Mouse (Mus musculus) lung, postnatal 10 days (tissue): Measurements from ENCODE around the gene Pdzrn3.

Source experiments
- DNase-seq: peaks from one replicate; pipeline ENCODE4 v3.0.0; 2021

Gene Pdzrn3

DNA sequence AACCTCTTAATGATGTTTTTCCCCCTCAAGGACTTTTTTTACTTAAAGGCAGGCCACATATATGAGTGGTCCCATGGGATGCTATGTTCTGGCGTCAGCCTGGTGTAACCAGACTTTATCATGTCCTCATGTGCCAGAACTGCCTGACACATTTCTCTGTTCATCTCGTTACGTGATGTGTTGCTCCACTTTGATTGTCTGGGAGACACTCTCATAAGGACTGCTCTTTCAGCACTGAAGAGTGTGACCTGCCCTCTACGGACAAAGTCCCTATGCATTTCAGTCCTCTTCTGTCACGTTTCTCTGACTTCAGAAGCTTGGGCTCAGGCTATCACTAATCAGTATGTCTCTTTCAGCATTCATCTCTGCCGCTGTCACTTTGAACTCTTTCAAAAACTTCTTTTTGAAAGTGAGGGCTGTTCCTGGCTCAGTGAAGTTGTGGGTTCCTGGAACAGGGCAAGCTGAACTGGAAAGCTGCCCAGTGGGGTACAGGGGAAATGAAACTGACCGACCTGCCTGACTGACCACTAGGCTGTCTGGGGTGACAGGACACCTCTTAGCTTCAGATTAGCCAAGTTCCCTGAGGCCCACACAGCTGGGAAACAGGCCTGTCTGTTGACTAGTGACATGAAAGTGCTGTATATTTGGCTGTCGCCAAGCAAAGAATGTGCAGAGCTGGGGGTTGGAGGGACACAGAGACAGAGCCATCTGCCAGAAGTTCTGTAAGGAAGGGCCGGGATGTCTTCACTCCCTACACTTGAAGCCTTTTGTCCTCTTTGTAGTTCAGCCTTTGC lies 10.7 kb downstream of the Pdzrn3 start:
- DNase-seq: peak; percentile 78

GRCm38 (mm10) chr6:101365795-101366194 lies 11.9 kb downstream of the Pdzrn3 start:
- DNase-seq: no peak

DNA sequence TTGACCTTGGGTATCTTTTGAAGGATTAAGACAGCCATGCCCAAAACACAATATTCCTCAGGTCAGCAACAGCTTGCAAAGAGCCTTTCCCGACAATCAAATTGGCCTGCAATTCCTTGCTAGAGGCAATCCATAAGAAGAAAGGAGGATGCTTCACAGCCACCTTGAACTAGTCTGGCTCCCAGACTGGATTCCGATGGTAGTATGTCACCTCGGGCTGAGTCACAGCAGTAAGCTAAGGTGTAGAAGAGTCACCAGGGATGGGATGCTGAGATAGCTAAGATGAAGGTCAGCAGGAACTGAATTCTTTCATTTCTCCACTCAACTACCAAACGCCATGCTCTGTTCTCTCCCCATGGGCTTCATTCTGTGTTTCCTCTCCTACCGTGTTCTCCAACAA lies 13.8 kb downstream of the Pdzrn3 start:
- no peak for DNase-seq

- no peak for DNase-seq
These were observed 15.0 kb downstream of the Pdzrn3 start for GRCm38 (mm10) chr6:101362728-101363127.

- DNase-seq: no peak
These were observed 15.4 kb downstream of the Pdzrn3 start for GRCm38 (mm10) chr6:101362268-101362667.

GRCm38 (mm10) chr6:101360211-101360737 lies 17.4 kb downstream of the Pdzrn3 start:
- DNase-seq: peak; percentile 60

- peak; percentile 28 for DNase-seq
These were observed 18.1 kb downstream of the Pdzrn3 start for GRCm38 (mm10) chr6:101359646-101360045.

DNA sequence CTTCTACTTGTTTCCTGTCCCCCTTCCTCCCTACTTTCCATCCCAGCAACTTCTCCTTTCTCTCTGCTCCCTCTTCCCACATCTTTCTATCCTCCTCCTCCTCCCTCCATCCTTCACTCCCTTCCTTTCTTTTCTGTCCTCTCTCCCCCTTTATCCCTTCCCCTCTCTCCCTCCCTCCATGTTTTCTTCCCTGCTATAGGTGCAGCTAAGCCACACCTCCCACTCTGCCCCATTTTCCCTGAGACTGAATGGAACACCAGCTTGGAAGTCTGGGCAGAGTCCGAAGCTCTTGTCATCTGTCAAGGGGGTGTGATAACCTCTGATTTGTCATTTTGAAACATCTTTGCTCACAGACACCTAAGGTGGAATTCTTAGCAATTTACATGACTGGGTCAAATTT lies 22.8 kb downstream of the Pdzrn3 start:
- DNase-seq: no peak

DNA sequence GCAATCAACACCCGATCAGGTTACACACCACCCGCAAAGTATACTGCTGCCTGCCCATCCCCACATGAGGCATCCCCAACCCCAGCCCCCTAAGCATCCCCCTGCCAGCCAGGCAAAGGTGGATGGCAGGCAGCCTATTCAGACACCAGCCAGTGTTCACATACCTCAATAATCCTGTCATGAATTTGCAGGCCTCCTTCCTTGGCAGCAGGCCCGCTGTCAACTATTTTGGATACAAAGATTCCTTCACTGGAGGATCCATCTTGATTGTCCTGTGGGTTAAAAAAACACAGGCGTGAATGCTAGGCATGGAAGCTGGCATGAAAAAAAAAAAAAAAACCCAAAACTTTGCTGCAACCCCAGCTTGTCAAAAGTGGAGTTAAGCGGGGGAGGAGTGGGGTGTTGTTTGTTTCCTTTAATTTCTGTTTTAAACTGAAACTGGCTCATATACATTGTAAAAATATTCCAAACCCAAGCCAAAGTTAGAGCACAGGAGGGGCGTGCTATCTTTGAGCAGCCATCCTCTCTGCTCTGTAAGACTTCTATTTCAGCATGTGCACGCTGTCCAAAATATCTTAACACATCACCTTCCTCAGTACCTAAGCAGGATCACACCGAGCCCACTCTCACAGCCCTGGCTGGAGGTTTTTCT lies 23.3 kb downstream of the Pdzrn3 start:
- DNase-seq: no peak

GRCm38 (mm10) chr6:101353701-101354100 lies 24.0 kb downstream of the Pdzrn3 start:
- no peak for DNase-seq

DNA sequence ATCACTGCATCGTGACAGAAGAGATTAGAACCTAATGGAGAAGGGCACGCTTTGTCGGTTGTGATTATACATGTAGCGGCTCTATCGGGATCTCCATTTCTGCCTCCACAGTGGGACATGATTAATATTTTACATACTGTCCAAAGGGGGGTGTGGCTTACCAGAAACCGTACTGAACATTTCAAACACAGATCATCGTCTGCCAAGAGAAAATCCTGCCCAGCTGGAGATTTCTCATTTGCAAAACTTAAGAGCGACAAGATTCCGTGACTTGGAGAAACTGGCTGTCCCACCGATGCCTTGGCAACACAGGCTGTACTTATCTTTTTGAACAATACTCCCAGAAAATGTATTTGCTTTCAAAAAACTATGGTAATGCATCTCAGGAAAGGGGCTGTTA lies 25.1 kb downstream of the Pdzrn3 start:
- peak; percentile 60 for DNase-seq

DNA sequence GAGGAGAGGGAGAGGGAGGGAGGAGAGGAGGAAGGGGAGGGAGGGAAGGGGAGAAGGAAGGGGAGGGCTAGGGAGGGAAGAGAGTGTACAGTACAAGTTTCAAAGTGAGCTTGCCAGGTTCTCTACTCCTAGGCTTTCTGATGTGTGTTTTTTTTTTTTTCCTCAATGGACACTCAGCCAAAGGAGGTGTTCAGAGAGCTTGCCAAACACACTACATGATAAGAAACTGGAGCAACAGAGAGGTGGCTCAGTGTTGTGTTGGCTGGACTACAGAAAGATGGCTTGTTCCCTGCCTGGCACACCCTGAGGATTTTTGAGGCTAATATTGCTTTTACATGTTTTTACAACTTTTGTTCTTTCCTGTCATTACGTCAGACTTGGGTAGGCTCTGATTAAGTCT lies 26.6 kb downstream of the Pdzrn3 start:
- no peak for DNase-seq

- no peak for DNase-seq
These were observed 27.2 kb downstream of the Pdzrn3 start for GRCm38 (mm10) chr6:101350414-101350973.

DNA sequence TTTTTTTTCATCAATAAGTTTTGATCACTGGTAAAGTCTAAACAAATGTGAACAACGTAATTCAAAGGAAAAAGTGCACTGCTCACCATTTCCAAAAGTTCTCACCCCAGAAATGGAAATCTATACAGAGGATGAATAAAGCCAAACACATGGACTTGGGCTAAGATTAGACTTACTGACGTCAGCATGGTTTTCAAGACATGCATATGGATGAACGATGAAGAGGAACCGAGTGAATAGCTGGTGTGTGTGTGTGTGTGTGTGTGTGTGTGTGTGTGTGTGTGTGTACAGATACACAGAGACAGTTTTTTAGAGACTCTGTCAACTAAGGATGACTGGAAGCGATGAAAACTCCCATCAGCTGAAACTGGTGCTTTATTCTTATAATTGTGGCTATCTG lies 29.2 kb downstream of the Pdzrn3 start:
- DNase-seq: no peak

DNA sequence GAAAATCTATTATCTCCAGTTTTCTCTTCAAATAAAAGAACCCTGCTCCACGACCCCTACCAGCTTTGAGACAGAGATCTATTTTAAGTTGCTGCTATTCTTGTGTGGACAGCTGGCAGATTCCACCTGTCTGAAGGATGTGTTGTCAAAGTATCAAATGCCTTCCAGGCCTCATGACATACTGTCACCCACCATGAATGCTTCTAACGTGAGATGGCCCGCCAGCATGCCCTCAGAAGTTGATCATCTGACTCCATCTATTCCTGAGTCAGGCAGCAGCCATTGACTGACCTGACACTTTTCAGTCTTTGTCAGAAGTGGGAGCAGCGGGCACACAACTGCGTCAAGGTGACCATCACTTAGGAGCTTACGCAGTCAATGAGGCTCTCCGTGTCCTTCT lies 37.6 kb downstream of the Pdzrn3 start:
- no peak for DNase-seq

DNA sequence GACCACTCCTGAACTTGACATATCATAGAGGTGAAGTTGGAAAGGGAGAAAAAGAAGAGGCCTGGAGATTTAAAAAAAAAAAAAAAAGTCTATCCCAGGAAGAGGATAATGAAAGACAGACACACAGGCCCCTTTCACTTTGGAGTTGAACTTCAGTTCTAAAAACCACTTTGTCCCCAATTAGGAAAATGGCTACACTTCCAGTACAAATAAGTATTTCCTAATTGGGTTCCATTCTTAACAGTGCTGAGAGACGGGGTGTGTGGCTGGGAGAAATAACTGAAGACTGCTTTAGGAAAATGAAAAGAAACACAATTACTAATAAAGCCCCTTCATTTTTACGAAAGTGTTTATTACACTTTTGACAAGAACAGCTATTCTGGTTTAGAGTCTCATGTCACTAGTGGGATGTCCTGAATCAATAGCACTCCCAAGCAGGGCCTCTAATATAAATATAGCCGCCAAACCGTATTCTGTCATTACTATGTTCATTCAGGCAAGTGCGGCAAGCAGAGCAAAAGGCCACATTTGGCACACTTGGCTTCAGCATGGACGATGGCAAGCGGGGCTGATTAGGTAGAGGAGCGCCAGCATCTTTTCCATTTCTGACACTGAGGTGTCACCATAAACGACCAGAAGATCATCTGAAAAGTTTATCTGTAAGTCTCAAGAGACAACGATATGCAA lies 39.7 kb downstream of the Pdzrn3 start:
- DNase-seq: no peak

GRCm38 (mm10) chr6:101336660-101337059 lies 41.0 kb downstream of the Pdzrn3 start:
- DNase-seq: no peak

DNA sequence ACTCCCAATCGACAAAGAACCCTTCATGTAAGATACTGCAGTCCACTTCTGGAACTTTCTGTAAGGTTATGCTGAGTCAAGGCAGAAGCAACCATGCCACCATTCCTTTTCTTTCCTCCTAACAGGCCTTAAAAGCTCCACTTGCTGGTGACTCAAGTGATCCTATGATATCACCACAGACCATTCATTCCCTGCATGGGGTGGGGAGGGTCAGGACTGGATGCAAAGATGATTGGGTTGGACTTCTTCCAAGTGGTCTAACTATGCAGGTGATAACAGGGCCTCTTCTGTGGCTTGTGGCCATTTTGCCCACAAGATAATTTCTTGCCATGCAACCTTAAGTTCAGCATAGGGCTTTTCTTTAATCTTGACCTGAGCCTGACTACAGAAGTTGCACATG lies 42.0 kb downstream of the Pdzrn3 start:
- no peak for DNase-seq

DNA sequence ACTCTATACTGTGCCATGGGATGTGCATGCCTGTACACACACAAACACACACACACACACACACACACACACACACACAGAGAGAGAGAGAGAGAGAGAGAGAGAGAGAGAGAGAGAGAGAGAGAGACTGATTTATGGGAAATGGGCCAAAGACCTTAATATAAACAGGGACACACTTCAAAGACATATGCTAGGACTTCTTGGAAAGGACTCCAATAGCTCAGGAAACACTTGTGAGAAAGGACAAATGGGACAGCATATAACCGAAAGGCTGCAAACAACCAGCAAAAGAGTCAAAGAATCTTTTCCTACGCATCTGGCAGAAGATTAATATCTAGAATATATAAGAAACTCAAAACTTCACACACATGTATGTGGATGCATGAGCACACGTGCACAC lies 43.2 kb downstream of the Pdzrn3 start:
- no peak for DNase-seq

DNA sequence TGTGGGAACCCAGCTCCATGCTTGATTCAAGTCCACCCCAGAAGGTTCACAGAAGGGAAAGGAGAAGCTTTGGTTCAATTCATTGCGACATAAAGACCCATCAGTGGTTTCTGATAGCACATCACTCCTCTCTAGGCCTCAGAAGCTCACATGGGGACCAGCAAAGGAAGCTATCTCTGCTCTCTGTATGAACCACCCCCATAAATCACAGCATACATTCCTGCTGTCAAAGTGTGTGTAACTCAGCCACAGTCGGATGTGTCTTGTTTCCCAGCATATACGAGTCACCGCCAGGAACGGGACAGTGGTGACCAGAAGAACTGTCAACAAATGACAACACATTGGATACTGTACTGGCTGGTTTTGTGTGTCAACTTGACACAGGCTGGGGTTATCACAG lies 47.3 kb downstream of the Pdzrn3 start:
- peak; percentile 50 for DNase-seq

DNA sequence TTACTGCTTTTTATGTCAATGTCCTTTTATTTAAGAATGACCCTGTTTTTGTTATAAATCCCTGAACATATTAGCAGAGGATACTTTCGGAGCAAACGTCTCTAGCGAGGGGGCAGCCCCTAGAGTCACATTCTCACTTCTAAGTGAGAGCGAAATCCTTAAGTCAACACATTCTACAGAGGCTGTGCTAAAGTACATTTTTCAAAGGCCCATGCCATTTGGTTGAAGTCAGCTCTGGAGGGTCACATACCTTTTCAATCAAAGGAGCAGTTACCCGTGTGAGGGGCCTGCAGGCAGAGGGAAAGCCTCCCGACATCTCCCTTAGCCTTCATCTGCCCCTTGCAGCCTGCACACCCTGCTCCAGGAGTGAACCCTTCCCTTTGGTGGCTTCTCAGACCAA lies 48.2 kb downstream of the Pdzrn3 start:
- no peak for DNase-seq

GRCm38 (mm10) chr6:101328514-101328913 lies 49.2 kb downstream of the Pdzrn3 start:
- no peak for DNase-seq

GRCm38 (mm10) chr6:101327741-101328140 lies 50.0 kb downstream of the Pdzrn3 start:
- DNase-seq: peak; percentile 50
